Mouse (Mus musculus): ENCODE data around the gene Nphs2.

- TF ChIP-seq CTCF (IDR thresholded peaks at IDR 0.05; ENCODE audit: control insufficient read depth, insufficient read depth, low read length) = peak; percentile 71
- no peak for TF ChIP-seq POLR2A (IDR thresholded peaks at IDR 0.05; ENCODE audit: borderline replicate concordance, control insufficient read depth, low read depth, low read length)
Measured at GRCm38 (mm10) chr1:156263352-156263751, 47.2 kb upstream of the Nphs2 start.

Measured in bone marrow, adult 2 months (tissue).